Mouse (Mus musculus) adrenal gland, postnatal 14 days (tissue): ENCODE results near the gene Ssc4d. TPM values are rescaled to one million over a fixed set of nuclear protein-coding genes. Genes with fewer than 3 reads are reported as not detected.

ENCODE experiments used
- DNase-seq: peaks from one replicate; pipeline ENCODE4 v3.0.0; 2021; ENCODE audit warnings: mixed read lengths
- long read RNA-seq, 2 experiments: library from polyadenylated mRNA; stranded (forward); transcript quantifications; one replicate each; pipeline ENCODE4 v2.0.0; 2021
- total RNA-seq: library from RNA; stranded (reverse); gene quantifications from 2 replicates; pipeline ENCODE4 v1.2.3, GENCODE M21; 2021

Gene Ssc4d
- 2.1 and 3.1 TPM in 2 replicates for total RNA-seq
- long read RNA-seq, experiment 1, partial matches to known transcripts, result 1 of 1 reads
- long read RNA-seq, experiment 1, other reads (novel, unspliced or antisense), result 0 of 1 reads
- long read RNA-seq, experiment 2, result 0 reads

GRCm38 (mm10) chr5:135974365-135974764, at the start of gene Ssc4d:
TSS of gene Ssc4d (minus strand) at chr5:135974531.
- DNase-seq, result no peak

- peak; percentile 39 for DNase-seq
These were observed 45.6 kb upstream of the Ssc4d start for GRCm38 (mm10) chr5:136019907-136020306.

DNA sequence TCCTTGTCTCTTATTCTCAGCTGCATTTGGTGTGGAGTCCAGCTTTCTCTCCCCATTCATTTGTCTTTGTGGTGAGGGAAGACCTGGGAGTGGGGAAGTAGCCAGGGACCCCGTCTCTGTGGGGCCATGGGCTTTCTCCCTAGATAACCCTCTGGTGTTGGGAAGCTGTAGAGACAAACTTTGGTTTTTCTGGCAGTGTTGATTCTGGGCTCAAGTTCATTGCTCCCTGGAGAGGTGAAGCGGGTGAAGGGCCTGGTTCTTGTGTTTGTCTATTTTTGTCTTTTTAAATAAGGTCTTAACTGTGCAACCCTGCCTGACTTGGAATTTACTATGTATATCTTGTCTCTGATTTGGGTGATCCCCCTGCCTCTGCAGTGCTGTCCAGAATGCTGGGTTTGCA, 44.4 kb upstream of the Ssc4d start:
- peak; percentile 29 for DNase-seq

DNA sequence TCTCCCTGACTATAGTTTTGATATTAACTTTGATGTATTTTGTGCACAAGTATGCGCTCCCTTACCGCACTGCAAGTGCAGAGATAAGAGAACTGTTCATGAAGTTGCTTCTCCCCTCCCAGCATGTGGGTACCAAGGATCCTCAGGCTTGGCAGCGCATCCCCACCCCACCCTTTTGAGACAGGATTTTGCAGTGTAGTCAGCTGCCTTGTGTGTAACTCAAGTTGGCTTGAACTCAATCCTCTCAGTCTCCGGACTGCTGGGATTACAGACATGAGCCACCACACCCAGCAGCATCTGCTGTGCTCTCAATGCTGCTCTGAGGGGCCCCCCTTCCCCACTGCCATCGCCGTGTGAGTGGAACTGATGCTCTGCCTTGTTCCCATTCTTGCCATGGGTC, 42.9 kb upstream of the Ssc4d start:
- no peak for DNase-seq

- peak; percentile 75 for DNase-seq
These were observed 41.9 kb upstream of the Ssc4d start for GRCm38 (mm10) chr5:136016014-136016876.

DNA sequence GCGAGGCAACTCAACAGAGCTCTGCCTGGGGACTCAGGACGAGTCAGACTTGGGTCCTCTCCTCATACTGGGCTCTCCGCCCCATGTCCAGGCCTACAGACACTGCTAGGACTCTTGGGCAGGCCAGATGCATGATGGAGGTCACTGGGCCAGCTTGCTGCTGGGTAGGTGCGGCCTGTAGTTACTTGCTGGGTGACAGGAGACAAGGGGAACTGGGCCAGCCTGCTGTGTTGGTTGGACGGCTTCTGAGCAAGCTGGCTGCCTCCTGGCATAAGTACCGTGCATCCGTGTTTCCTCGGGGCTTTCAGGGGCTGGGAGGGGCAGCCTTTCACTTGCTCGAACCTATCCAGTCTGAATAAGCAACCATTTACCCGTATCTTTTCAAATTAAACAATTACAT, 41.3 kb upstream of the Ssc4d start:
- peak; percentile 44 for DNase-seq

DNA sequence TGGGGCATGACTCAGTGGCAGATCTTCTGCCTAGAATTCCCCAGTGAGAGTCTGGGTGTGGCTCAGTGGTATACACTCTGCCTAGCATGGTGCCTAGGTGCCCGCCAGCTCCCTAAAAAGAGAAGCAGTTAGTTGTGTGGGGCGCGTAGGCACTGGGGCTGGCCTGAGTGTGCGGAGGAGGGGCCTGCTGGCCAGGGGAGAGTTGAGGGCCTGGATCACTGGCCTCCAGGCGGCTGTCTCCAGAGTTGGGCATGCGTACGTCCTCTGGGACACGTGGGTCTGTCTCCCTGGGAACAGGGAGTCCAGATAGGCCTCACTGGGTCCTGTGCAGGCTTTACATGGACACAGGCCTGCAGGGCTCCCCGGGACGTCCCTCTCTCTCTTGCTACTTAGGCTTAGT, 40.5 kb upstream of the Ssc4d start:
- DNase-seq, result peak; percentile 57

DNA sequence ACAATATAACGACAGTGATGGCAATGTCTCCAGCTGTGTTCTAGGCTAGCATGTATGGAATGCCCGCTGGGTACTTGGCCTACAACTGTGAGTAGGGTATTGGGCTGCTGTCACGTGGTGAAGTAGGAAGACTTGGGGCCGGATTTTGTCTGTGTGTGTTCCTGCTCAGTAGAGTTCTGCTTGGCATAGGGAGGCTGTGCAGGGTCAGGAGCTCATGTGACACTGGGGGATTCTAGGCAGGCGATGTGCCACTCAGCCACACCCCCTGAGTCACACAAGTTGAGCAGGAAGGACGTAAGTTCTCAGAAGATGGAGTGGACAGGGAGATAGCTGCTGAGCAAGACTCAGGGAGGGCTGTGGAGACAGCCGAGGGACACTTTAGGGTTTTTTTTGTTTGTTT, 33.4 kb upstream of the Ssc4d start:
- peak; percentile 61 for DNase-seq

DNA sequence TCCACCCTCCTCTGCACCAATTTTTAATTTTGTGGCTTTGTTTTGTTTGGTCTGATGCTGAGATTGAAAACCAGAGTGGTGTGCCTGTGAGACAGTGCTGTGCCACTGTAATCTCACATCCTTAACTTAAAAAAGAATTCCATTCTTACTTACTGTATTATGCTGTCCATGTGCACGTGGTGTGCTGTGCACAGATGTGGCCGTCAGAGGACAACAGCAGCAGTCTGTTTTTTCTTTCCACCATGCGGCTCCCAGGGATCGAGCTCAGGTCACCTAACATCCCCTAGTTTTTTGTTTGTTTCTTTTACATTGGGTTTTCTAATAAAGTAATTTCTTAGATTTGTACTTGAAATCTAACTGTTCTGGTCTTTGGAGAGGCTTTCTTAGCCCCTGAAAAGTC, 30.2 kb upstream of the Ssc4d start:
- DNase-seq, result no peak

DNA sequence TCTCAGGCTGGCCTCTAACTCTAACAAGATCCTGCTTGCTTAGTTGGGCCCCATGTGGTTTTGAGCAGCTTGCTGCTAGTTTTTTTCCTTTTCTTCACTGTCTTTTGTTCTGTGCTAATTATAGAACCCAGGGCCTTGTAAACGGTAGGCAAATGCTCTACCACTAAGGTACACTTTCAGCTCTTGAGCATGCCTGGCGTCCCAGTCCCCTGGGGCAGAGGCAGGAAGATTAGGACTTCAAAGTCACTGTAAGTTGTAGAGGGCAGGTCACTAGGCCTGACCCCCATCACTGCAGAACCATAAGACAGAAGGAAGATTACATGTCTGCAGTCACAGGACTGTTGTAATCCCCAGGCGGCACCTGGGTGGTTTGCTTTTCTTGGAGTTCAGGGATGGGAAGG, 28.4 kb upstream of the Ssc4d start:
- DNase-seq, result no peak

DNA sequence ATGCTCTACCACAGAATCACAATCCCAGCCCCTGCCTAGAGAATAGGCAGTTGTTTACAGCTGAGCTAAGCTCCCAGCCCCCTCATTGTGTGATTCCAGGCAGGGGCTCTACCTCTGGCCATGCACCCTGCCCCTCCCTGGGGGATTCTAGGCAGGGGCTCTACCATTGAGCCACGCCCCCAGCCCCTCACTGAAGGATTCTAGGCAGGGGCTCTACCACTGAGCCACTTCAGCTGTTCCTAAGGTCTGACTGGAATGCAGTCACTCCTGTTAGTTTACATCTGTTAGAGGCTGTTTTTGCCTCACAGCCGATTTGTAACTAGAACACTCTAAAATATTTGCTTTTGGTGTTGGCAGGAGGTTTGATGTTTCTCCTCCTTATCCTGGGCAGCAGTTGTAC, 28.0 kb upstream of the Ssc4d start:
- no peak for DNase-seq

DNA sequence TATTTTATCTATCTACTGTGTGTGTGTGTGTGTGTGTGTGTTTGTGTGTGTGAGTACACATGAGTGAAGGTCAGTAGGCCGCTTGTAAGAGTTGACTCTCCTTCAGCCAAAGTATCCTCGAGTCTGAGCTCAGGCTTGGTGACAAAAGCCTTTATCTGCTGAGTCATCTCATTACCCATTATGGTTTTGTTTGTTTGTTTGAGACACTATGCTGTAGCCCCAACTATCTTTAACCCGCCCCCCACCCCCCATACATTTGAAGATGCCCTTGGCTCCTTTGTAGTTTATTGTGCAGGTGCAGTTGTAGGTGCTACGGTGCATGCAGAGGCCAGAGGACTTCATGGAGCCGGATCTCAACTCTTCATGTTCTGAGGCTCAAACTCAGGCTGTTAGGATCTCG, 26.9 kb upstream of the Ssc4d start:
- no peak for DNase-seq

GRCm38 (mm10) chr5:135996162-135996561, 21.8 kb upstream of the Ssc4d start:
- DNase-seq, result peak; percentile 40

DNA sequence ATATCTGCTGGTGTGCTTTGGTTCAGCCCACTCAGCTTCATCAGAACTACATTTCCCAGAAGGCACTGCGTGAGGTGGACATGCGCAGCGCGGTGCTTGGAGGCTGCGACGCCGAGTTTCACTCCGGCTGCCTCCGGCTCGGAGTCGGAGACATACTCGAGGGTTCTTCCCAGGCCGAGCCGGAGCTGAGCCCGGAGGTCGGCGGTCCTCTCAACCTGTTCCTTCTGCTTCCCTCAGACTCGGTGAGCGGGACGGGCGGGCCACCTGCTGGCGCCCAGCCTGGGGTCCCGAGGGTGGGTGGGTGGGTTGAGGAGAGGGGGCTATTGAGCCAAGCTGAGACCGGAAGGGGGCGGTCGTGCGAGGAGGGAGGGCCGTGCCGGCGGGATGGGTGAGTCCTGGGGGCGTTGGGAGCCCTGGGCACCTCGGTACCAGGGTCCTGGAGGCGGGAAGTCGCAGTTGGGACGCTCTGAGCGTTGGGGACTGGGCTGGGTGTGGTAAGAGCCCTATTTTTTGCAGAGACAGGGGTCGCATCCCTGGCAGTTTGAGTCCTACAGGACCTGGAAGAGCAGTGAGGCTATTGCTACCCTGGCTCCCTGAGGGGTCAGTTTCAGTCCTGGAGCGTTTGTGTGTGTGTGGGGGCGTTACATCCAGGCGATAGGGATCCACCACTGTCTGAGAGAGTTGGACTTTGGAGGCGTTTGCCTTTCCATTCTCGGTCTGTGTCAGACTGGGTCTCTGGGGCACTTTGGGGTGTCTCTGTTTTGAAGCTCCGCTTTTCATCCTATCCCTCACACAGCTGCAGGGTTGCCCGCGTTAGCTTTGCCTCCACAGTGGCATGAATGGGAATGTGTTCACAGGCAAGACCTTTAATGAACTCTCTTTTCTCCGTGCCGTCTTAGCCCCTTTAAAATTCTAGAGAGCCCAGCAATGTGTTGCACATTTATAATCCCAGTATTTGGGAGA, 20.7 kb upstream of the Ssc4d start, which contains the start of gene Dtx2:
Gene Dtx2 (plus strand): TSS at position 76 of the 963 bp plus-strand sequence.
- peak; percentile 95 for DNase-seq

- no peak for DNase-seq
These were observed 20.0 kb upstream of the Ssc4d start for GRCm38 (mm10) chr5:135994335-135994724.

GRCm38 (mm10) chr5:135993381-135993965, 19.1 kb upstream of the Ssc4d start:
- no peak for DNase-seq

DNA sequence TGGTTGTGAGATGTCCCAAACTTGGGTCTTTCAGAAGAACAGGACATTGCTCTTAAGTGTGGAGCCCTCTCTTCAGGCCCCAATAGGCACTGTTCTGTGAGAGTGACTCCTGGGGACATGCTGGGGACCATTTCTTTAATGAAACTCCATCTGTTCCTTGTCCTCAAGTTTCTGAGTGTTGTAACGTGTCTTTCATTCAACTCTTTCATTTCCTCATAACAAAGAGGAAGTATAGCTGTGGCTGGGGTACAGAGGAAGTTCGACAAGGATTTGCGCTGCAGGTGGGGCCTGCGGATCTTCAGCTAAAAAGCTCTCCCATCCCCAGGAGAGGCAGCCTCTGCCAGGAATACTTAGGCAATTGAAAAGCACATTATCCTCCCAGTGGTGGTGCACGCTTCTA, 16.3 kb upstream of the Ssc4d start:
- no peak for DNase-seq

DNA sequence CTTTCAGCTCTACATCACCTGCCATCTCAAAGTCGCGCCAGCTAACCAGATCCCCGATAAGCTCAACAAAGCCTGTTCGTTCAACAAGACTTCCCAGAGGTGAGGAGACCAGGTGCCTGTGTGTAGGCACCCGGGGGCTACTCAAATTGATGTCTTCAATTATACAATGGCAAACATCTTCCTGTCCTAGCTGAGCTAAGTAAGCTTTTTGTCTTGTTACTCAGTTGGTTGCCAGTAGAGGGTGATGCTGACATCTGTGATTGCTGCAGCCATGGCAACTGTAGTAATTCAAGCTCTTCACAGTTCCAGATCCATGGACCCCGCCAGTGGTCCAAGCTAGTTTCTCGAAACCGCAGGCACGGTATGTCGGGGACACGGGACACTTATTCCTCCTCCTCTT, 12.9 kb upstream of the Ssc4d start:
- DNase-seq, result peak; percentile 45

DNA sequence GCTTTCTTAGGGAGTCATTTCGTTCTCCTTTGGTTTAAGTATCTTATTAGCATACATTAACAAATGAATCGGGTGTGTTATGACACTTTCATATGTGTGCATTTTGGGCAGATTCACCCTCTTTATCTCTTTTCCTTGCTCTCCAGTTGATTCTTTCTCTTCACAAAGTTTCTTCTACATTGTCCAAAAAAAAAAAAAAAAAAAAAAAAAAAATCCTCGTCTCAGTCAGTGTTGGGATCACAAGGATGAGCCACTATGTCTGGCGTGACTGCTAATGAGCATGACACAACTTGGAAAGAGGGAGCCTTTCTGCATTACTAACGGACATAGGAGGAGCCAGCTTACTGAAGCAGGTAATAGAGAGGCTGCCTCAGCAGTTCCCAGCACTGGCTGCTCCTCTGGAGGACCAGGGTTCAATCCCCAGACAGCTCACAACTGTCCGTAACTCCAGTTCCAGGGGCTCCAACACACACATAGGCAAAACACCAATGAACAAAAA, 10.3 kb upstream of the Ssc4d start:
- DNase-seq, result no peak

DNA sequence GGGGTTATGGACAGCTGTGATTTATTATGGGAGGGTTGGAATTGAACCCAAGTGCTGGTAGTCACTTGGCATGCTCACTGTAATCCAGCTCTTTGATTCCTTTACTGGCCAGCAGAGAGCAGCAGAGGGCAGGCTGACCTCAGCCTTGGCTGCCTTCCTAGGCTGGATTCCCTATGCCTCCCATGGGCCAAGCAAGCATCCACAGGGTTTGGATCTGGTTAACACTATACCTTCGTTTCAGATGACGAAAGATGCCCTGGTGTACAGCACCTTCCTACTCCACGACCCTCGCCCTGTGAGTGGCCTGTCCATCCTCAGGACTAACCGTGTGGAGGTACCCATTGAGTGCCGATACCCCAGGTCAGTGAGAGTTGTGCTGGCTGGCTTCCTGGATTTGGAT, 8.1 kb upstream of the Ssc4d start:
- peak; percentile 78 for DNase-seq

DNA sequence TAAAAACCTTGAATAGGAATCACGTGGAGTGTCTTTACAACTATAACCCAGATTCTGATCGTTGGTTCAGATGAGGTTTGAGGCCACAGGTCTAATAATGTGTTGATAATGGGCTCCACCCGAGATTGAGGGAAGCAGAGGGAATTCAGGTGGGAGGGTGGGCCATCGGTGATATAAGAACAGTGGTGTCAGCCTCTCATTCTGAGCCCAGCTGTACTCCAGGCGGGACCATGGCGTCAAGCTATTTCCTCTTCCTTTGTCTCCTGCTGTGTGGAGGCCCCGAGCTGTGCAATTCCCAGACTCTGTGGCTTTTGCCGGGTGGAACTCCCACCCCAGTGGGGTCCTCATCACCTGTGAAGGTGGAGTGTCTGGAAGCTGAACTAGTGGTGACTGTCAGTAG, 5.6 kb upstream of the Ssc4d start, which contains the start of gene Zp3:
Gene Zp3 (plus strand): TSS at position 196 of the 400 bp plus-strand sequence.
- DNase-seq, result no peak

- DNase-seq, result no peak
These were observed 5.0 kb upstream of the Ssc4d start for GRCm38 (mm10) chr5:135979381-135979780.
